Mouse (Mus musculus) heart, adult 18-20 months (tissue): Measurements from ENCODE around the gene Stard7. TPM values are rescaled to one million over a fixed set of nuclear protein-coding genes. Genes with fewer than 3 reads are reported as not detected.
"Not testable (repeated sequence)": the region's sequence is repeated elsewhere in the genome, so short reads cannot be mapped to it uniquely, and the experiment has no call there.

Experiments
- DNase-seq, 2 experiments: peaks; one replicate each; pipeline ENCODE4 v3.0.0; 2021 to 2022; ENCODE audit warnings: mixed read lengths in 1 of 2
- total RNA-seq, 2 experiments: library from RNA; stranded (reverse); gene quantifications; 2 replicates each; pipeline ENCODE4 v1.2.3; 2021

The Stard7 gene
- total RNA-seq, 2 experiments from 2014 or later, result 157 to 176 TPM

DNA sequence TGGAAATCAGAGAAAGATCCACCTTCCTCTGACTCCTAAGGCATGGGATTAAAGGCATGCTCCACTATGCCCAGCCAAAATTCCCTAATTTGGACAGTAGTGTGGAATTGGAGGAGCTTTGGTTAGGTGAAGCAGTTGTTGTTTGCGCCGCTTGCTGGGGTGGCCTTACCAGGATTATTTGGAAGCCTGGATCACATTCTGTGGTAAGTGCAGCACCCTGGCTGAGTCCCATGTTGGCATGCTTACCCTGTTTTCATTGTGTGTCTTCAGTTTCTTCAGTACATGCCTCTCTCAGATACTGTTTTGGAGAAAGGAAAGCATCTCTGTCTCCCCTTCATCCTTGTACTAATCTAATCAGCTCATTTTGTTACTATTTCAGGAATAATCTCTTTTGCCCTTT is 4.6 kb downstream of the Stard7 start:
- peak in 1 of 2 experiments; percentile 25 for DNase-seq

DNA sequence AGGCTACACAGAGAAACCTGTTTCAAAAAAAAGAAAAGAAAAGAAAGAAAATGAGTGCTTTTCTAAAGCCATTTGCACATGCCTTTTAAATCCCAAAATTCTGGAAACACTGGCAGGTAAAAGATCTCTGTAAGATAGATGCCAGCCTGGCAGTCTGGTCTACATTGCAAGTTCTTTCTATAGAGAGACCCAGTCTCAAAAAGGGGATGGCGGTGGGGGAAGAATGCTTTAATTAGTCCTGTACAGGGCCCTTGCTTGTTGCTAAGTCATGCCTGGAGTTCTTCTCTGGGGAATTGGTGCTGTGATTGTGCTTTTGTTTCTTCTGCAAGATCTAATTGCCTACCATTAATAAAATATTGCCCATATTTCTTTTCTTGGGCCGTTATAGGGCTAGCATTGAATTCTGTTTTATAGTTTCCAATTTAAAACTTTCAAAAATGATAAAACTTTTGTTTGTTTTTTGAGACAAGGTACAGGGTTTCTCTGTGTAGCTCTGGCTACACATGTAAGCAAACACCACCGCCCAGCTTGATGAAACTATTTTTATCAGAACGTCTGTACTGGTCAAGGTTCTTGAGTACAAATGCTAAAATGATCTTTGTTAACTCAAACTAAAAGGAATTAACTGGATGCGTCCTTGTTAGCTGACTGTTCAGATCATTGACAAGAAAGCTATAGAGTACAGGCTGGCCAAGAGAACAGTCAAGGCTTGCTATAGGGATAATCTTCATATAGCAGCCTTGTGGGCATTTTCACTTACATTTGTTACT is 5.7 kb downstream of the Stard7 start:
- no peak for DNase-seq

DNA sequence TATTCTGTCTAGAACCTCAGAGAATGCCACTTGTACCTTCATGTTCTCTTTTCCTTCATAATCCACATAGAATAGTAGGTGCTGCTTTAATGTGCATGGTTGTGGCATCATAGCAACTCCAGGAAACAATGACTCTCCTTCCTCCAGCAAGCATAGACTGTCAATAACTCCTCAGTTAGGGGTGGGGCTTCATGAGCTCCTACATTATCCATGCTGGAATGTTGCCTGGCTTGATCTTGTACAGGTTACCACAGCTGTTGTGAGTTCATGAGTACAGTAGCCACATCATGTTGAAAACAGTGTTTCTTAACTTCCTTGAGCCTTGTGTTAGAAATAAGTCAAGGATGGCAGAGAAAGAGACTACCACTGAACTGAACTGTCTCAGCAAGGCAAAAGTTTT is 8.1 kb downstream of the Stard7 start:
- DNase-seq, result no peak

DNA sequence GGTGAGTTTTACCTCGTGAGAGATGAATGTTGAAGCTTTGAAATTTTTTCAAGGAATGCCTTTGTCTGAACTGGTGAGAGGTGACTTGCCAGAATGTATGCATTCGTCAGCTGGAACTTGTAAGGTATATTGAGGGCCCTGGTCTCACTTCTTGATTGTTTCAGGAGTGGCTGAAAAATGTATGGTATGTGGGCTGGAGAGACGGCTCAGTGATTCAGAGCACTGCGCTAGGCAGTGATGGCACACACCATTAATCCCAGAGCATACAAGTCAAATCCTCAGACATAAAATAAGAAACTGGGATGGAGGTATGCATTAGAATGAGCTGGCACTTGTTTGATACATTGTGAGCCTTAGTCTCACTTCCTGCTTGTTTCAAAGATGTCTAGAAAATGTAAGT is 22.2 kb downstream of the Stard7 start:
- no peak for DNase-seq

DNA sequence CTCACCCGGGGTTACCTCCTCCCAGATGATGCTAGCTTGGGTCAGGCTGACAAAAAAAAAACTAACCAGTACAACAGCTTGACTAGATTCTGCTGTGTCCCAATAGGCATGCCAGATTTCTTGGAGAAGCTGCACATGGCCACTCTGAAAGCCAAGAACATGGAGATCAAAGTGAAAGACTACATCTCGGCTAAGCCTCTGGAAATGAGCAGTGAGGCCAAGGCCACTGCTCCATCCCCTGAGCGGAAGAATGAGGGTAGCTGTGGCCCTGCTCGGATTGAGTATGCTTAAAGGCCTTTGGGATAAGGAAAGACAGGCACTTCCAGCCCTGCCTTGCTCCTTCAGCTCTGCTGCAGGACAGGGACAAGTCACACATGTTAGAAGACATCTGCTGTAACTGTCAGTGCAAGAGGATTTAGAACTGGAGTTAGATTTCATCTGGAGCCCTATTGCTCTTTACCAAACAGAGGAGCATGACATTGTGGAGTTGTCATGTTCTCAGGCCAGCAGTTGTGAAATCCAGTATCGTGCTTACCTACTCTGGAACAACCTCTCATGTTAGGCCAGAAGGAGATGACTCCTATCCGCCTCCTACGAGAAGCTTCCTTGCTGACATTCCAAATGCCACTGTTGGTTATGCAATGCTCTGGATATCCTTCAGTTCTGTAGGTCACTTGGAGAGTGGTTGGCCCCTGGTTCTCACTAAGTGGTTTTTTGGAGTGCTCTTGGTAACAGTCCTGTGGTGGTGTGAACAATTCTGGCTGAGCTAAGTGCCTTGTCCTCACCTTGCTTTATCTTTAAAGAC is 27.2 kb downstream of the Stard7 start:
- DNase-seq, result peak; percentile 17 to 36

DNA sequence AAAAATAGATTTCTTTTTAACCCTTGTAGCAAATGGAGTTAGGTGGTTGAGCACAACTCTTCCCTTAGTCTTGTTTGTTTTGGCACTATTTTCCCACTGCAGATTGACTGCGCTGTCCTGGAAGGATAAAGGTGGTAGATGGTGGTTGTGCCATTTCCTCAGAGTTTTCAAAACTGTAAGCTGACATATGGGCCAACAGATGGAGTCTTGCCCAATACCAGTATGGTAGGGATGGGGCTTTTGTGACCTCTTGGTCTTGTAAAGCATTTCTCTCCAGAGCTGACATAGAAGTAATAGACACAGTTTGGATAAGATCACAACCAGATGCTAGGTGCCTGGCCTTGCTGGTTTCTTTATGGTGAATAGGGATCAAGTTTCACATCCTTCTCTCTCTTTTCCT is 28.0 kb downstream of the Stard7 start:
- no peak for DNase-seq

DNA sequence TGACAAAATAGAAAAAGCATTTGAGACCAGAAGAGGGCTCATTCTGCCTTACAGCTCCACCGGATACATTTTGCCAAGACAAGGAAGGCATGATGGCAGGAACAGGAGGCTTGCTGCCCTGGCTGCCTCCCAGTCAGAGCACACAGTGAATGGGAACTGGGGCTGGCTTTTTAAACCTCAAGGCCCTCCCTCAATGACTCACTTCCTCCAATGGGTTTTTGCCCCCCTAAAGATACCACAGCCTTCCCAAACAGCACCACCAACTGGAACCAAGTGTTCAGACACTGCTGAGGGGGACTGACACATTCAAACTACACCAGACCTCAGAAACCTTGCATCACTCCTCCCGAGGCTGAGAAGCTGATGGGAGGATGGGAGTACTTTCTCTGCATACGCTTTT is 30.7 kb downstream of the Stard7 start:
- no peak for DNase-seq

DNA sequence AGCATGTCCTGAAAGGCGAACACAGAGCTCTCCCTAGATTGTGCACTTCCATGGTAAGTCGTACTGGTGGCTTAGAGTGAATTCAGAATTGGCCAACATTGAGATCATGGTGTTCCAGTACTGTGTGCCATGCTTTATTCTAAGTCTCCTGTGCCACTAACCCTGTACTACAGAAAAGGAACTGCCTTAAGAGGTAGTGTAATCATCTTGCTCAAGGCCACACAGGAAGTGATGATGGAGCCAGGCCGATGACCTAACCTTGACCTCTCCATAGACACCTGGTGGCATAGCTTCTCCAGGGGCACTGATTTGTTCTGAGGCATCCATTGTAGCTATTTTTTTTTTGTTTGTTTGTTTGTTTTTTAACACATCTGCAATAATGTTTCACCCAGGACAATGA is 31.9 kb downstream of the Stard7 start:
- no peak for DNase-seq

DNA sequence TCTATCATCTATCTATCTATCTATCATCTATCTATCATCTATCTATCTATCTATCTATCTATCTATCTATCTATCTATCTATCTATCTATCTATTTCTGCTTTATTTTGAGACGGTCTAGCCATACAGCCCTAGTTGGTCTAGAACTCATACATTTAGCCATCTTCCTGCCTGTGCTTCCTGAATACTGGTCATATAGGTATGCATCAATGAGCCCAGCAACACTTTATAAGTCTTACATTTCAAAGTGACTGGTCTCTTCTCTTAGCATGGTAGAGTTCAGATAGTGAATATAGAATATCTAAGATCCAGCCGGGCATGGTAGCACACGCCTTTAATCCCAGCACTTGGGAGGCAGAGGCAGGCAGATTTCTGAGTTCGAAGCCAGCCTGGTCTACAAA is 34.2 kb downstream of the Stard7 start:
- not testable (repeated sequence) for DNase-seq

DNA sequence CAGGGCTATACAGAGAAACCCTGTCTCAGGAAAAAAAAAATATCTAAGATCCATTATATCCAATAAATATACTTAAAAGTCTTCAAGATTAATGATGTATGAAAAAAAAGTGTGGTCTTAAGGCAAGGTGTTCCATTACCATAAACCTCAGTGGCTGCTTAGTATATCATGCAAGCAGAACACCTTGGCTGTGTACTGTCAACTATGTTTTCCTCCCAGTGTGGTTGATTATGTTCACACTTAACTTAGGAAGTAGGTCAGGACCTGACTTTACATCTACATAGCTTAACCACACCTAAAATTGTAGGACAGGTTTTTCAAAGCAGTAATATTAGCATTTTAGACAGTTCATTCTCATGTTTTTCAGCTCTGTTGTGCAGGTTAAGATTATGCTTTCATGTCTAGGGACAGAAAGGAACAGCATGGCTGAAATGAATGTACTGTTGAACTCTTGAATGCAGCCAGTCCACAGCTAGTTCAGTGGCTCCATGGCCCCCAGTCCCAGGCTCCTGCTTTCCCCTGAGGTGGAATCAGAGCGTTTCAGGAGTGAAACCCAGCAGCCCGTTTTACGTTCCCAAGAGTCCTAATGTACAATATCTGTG is 34.7 kb downstream of the Stard7 start:
- DNase-seq, result no peak

DNA sequence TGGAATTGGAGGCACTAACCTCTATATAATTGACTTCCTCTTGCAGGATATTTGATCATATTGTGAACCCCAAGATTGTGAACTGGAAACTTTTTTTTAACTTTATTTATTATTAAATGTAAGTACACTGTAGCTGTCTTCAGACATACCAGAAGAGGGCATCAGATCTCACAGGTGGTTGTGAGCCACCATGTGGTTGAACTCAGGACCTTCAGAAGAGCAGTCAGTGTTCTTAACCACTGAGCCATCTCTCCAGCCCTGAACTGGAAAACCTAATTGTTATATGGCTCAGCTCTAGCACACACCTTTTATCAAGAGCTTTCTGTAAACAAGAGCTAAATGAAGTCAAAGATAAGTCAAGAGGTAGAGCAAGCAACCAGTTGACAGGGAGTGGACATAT is 36.1 kb downstream of the Stard7 start:
- no peak for DNase-seq

DNA sequence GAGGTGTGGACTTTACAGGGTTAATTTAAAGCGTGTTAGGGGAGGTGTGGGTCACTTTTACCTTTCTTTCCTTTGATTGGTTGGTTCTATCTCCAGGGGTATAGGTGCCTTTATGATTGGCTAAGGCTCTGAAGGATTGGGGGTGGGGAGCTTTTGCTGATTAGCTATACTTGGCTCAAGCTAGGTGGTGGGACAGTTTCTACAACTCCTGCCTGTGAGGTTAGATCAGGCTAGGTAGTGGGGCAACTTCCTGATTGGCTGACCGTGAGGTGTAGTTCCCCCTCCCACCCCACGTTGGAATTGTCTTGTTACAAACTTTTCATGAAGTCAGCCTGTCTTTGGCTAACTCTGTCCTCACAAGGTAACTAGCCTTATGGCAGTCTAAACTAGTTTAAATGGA is 37.2 kb downstream of the Stard7 start:
- no peak for DNase-seq

DNA sequence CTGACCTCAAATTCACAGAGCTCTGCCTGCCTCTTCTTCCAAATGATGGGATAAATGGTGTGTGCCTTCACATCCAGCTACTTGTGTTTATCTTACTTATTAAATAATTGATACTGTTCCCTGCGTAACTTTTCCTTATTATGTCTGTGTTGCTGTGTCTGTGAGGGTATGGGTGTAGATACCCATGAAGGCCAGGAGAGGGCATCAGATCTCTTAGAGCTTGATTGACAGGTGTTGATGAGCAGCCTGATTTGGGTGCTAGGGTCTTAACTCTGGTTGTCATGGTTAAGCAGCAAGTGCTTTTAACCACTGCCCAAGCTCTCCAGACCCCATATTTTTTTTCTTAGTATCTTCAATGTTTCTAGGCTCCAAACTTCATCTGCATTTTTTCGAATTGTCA is 38.6 kb downstream of the Stard7 start:
- DNase-seq, result no peak

DNA sequence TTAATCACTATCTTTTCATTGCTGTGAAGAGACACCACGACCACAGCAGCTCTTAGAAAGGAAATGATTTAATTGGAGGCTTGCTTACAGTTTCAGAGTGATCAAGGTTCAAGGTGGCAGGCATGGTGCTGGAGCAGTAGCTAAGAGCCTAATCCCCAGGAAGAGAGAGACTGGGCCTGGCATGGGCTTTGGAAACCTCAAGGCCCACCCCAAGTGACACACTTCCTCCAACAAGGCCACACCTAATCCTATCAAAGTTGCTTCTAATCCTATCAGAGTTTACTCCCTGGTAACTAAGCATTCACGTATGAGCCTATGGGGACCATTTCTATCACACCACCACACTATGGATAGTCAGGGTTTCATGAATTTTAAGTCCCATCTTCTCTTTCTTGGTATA is 40.2 kb downstream of the Stard7 start:
- no peak for DNase-seq

DNA sequence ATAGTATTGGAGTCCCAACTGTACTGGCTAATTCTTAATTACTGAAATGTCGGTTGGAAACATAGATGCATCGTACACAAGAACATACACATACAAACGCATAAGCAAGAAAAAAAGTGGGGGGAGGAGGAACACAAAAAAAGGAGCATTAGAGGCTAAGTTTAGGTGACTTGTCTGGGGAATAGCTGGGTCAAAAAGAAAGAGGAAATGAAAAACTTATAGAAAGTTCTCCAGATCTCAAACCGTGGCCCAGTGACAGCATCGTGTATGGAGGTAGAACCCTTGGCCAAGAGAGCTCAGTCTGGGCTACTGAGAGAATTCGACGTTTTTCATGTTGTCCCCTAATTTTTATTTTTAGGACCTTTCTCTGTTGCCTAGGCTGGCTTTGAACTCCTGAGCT is 40.7 kb downstream of the Stard7 start:
- DNase-seq, result no peak

DNA sequence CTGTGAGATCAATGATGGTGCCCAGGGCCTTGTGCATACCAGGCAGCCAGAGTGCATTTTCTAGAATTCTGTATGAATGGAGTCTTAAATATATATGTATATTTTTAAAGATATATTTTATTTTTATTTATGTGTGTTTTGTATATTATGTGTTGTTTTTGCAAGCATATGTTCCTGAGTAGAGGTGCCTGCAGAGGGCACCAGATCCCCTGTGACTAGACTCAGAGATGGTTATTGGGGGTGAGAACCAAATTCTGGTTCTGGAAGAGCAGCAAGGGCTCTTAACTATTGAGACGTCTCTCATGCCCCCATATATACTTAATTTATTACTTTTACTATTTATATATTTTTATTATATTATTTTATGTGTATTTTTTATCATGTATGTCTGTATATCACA is 41.2 kb downstream of the Stard7 start:
- DNase-seq, result no peak

DNA sequence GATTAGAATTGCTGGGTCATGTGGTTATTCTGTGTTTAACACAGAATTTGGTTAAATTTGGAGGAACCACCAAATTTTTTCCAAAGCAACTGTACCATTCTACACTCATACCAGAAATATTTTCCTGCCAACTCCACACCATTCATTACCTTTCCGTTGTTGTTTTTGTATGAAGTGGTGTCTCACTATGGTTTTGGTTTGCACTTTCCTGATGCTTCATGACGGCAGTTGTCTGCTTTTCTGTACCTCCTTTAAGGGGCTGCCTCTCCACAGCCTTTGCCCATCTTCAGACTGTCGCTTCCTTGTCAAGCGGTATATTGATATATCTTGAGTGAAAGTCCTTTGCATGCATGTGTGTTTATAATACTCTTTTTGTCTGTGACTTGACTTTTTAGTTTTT is 42.8 kb downstream of the Stard7 start:
- no peak for DNase-seq

DNA sequence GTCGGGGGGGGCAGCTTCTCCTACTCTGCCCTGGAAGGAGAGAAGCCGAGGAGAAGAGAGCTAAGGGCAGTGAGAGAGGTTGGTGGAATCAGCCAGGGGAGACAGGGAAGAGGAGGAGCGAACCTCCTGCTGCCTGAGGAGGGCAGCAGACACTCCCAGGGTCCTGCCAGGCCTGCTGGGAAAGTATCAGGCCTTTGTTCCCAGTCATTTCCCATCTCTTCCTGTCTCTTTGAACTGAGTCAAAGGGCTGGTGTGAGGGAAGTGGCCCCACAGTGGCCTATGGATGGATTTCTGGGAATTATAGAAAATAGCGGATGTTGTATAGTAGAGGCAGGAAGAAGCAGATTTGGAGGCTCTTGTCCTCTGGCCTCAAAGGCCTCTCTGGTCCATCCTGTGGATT is 43.9 kb downstream of the Stard7 start:
- no peak for DNase-seq

DNA sequence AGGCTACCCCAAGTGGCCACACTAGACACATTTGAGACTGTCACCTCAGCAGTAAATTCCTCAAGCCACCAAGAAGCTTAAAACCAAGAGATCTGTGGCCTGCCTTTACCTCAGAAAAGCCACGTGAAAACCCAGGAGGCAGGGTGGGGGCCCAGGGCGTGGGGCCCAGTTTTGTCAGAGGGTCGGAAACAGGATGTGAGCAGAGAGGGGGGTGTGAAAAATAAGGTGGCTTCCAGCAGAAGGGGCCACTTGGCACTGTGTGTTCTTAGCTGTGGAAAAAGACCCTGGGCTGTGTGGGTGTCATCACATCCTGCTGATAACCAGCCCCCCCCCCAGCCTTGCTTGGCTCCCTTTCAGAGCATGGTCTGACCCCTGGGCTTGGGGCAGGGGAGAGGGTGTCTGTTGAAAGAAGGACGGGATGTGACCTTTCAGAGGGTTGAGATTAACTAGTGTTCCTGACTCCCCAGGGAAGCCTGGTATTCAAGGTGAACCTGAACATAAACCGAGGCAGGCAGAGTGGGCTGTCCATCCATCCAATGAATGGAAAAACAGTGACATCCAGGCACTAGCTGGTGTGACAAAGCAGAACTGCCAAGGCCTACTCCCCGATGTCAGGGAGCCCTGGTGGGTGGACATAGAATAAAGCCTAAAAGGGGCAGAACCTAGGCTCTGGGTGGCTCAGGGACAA is 44.6 kb downstream of the Stard7 start:
- peak in 1 of 2 experiments; percentile 45 for DNase-seq

DNA sequence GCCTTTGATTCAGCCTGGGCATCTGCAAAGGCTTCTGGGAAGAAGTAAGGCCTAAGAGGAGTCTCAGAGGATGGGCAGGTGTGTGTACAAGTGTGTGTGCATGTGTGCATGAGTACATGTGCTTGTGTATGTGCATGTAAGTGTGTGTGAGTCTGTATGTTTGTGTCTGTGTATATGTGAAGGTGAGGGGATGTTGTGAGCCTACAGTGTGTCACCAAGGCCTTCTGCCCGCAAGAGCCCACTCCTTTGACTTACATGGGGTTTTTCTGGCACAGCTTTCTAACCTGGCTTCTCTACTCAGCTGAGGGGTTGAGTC is 45.1 kb downstream of the Stard7 start:
- no peak for DNase-seq

DNA sequence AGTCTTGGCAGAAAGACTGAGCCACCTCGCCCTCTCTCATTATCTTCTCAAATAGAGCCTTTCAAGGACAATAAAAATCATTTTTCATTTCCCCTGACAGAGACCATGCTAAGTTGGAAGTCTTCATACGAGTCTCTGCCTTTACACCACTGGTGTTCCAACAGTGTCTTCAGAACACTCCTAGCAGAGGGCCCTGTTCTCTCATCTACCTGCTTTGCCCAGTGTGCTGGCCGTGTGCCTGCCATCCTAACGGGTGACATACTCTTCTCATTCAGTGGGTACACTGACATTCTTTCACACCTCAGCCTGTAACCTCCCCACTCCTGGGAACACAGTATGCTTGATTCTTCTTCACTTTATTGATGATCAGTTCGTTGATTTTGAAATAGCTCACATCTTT is 46.4 kb downstream of the Stard7 start:
- DNase-seq, result no peak

DNA sequence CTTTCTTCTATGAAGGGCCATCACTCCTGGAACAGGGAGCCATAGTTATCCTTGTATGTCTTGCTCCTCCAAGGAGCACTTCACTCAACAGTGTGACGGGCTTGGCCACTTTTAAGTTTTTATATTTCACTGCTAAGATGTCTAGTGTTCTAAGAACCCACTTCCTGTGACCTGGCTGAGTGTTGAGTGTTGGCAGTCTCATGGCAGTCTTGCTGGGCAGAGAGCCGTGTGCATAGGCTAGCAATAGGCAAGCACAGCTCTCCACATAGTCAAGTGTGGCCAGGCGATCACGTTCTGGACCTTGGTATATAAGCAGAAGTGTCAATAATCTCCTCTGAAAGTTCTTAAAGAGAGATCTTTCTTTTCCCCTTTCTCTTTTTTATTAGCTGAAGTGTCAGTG is 48.1 kb downstream of the Stard7 start:
- no peak for DNase-seq

DNA sequence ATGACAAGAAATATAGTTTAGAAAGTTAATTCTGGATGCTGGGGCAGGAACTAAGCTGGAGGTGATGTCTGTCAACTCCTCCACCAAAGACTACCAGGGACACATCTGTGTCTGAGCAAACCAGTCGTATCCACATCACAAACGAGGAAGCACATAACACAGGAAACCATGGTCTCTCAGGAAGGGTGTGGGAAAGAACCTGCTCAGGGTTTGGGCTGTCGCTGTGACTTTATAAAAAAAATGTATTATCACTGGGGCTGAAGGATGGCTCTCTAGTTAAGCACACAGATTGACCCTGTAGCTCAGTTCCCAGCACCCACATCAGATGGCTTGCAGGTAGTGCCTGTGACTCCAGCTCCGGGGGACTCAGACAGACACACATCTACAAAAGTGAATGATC is 49.1 kb downstream of the Stard7 start:
- DNase-seq, result no peak
